Mouse (Mus musculus) lung, embryonic 14.5 days (tissue): ENCODE results near the gene Zfp810. TPM values are rescaled to one million over a fixed set of nuclear protein-coding genes. Genes with fewer than 3 reads are reported as not detected.

ENCODE experiments used
- ATAC-seq: fragments of 200-750 bp; cut with Nextera tagmentation; 2 replicates; pipeline ENCODE4 v1.8.0; 2017; ENCODE audit warnings: mild to moderate bottlenecking, moderate TSS enrichment, moderate library complexity; ENCODE audit not compliant: insufficient read depth
- DNase-seq: peaks from one replicate; pipeline ENCODE4 v3.0.0-alpha.2; 2015
- H3K27ac ChIP-seq: fragments of 300-500 bp; sonication (generic); 2 replicates; pipeline ENCODE4 v1.5.1; 2014; ENCODE audit warnings: low read depth, mild to moderate bottlenecking, moderate library complexity
- H3K27me3 ChIP-seq: fragments of 300-500 bp; sonication (generic); 2 replicates; pipeline ENCODE4 v1.6.1; 2014; ENCODE audit warnings: low read length, control low read depth; ENCODE audit not compliant: insufficient read depth
- H3K36me3 ChIP-seq: fragments of 300-500 bp; sonication (generic); 2 replicates; pipeline ENCODE4 v1.6.1; 2014; ENCODE audit warnings: control low read depth; ENCODE audit not compliant: insufficient read depth
- H3K4me1 ChIP-seq: fragments of 300-500 bp; sonication (generic); 2 replicates; pipeline ENCODE4 v1.6.1; 2014; ENCODE audit warnings: antibody characterized with exemption, control low read depth; ENCODE audit not compliant: insufficient read depth
- H3K4me2 ChIP-seq: fragments of 300-500 bp; sonication (generic); 2 replicates; pipeline ENCODE4 v1.6.1; 2014; ENCODE audit warnings: mild to moderate bottlenecking
- H3K4me3 ChIP-seq: fragments of 300-500 bp; sonication (generic); 2 replicates; pipeline ENCODE4 v1.5.1; 2014; ENCODE audit warnings: low read depth, low read length
- H3K9ac ChIP-seq: fragments of 300-500 bp; sonication (generic); 2 replicates; pipeline ENCODE4 v1.6.1; 2014
- H3K9me3 ChIP-seq: fragments of 300-500 bp; sonication (generic); 2 replicates; pipeline ENCODE4 v1.6.1; 2016; ENCODE audit warnings: low read depth, low read length, control low read depth
- CTCF ChIP-seq: IDR thresholded peaks from 2 replicates; pipeline ENCODE4 v1.5.1; 2016; ENCODE audit warnings: antibody characterized with exemption, low read depth
- WGBS: fragments of 180-500 bp; shearing (Covaris S2); extraction: QIAGEN DNeasy Blood & Tissue Kit; methylation state at CpG from one replicate; pipeline ENCODE4 v1.1.7; 2014; 5-methylcytosine and 5-hydroxymethylcytosine counted together
- polyA plus RNA-seq: library from polyadenylated mRNA; unstranded; fragments of >200 nt; fragmentation: Nextera tagmentation; extraction: Ambion mirVana; gene quantifications from 2 replicates; pipeline ENCODE4 v1.2.1, GENCODE M21; 2014

Zfp810 gene
- polyA plus RNA-seq, 1 experiment from 2014 or later, result 21.0 TPM

DNA sequence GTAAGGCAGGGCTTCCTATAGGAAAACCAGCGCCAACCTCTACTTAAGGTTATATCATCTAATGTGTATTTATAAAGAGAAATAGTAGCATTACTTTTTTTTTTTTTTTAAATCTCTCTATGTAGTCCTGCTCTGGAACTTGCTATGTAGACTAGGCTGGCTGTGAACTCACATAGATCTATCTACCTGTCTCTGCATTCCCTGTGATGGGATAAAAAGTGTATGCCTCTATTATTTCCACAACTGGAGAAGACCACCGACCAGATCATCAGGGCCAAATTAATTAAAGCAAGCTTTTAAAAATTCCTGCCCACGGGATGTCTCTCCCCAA lies 47.4 kb downstream of the Zfp810 start:
- H3K36me3 ChIP-seq, result peaks cover 18% of the 10 kb centered on the region
- H3K9ac ChIP-seq, result no peak overlapping the region; the same call in 1 of the 2 replicates
- H3K27ac ChIP-seq, result no peak overlapping the region
- peaks cover 6% of the 10 kb centered on the region; the same call in 1 of the 2 replicates for H3K9me3 ChIP-seq
- ATAC-seq, result no peak
- peak overlapping the region; percentile 74 for H3K4me2 ChIP-seq
- 35% methylated on average over 3 of the region's 3 CpGs for WGBS
- no peaks in the 10 kb centered on the region for H3K27me3 ChIP-seq
- no peaks in the 10 kb centered on the region for H3K4me1 ChIP-seq
- DNase-seq, result no peak
- peak overlapping the region; percentile 67 for H3K4me3 ChIP-seq
- TF ChIP-seq CTCF, result no peak

- Histone ChIP-seq H3K4me3 (peak within 1 kb of the TSS; percentile 67), H3K4me1 (no peaks in the 10 kb centered on the region), H3K27ac (peak within 1 kb of the TSS; percentile 38), H3K4me2 (peak within 1 kb of the TSS; percentile 74), H3K27me3 (no peaks in the 10 kb centered on the region), H3K9me3 (peaks cover 6% of the 10 kb centered on the region; the same call in 1 of the 2 replicates), H3K9ac (peak within 1 kb of the TSS; percentile 78), H3K36me3 (peaks cover 21% of the 10 kb centered on the region)
- peak; percentile 96 for ATAC-seq
- TF ChIP-seq CTCF, result no peak
- peak; percentile 83 for DNase-seq
- WGBS, result 1% methylated on average over 35 of the region's 35 CpGs
Observed at GRCm38 (mm10) chr9:22259184-22260091, 48.0 kb downstream of the Zfp810 start, which contains the start of gene Zfp599. Gene Zfp599 (minus strand): TSS chr9:22259895.

DNA sequence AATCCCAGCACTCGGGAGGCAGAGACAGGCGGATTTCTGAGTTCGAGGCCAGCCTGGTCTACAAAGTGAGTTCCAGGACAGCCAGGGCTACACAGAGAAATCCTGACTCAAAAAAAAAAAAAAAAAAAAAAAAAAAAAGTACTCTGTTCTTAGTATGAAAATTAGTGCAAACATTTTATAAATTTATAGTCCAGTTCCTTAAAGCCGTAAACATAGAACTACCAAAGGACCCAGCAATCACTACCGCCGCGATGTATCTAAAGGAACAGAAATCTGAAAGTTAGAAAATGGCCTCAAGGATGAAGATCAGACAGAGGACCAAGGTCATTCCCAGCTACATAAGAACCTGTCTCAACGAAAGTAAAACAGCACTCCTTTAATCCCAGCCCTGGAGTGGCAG lies 48.7 kb downstream of the Zfp810 start:
- H3K4me3 ChIP-seq, result peak overlapping the region; percentile 67
- H3K9ac ChIP-seq, result peak overlapping the region; percentile 78
- DNase-seq (no peak), ATAC-seq (no peak)
- peak overlapping the region; percentile 74 for H3K4me2 ChIP-seq
- H3K27ac ChIP-seq, result no peak overlapping the region
- TF ChIP-seq CTCF, result no peak
- peaks cover 25% of the 10 kb centered on the region for H3K36me3 ChIP-seq
- peaks cover 6% of the 10 kb centered on the region; the same call in 1 of the 2 replicates for H3K9me3 ChIP-seq
- H3K4me1 ChIP-seq, result no peaks in the 10 kb centered on the region
- 81% methylated on average over 8 of the region's 8 CpGs for WGBS
- H3K27me3 ChIP-seq, result no peaks in the 10 kb centered on the region

- DNase-seq (no peak), ATAC-seq (no peak)
- no peak overlapping the region for H3K27ac ChIP-seq
- H3K4me1 ChIP-seq, result no peaks in the 10 kb centered on the region
- no peak for TF ChIP-seq CTCF
- peaks cover 6% of the 10 kb centered on the region; the same call in 1 of the 2 replicates for H3K9me3 ChIP-seq
- no peak overlapping the region for H3K9ac ChIP-seq
- no peak overlapping the region for H3K4me3 ChIP-seq
- H3K36me3 ChIP-seq, result peaks cover 44% of the 10 kb centered on the region
- H3K27me3 ChIP-seq, result no peaks in the 10 kb centered on the region
- H3K4me2 ChIP-seq, result no peak overlapping the region
- WGBS, result 92% methylated on average over 4 of the region's 4 CpGs
Observed at GRCm38 (mm10) chr9:22256579-22256978, 50.9 kb downstream of the Zfp810 start.

GRCm38 (mm10) chr9:22244242-22244641 lies 63.2 kb downstream of the Zfp810 start:
- WGBS, result 91% methylated on average over 2 of the region's 2 CpGs
- peaks cover 70% of the 10 kb centered on the region for H3K36me3 ChIP-seq

DNA sequence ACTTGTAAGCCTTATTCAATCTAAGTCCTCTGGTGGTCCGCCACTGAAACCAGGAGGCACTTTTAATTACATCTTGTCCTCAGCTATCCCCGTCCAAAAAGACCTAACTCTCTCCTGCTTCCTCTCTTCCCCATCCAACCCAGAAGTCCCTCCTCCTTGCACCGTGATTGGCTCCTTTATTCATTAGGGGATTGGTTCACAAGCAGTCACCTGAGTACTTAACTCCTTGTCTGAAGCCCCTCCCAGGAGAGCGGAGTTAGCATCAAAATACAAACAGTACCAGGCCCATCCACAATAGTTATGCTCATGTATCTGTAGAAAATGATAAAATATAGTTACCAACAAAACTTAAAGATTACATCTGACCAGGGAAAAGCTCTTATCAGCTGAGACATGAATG lies 67.4 kb downstream of the Zfp810 start:
- no peak overlapping the region for H3K4me3 ChIP-seq
- H3K4me2 ChIP-seq, result no peak overlapping the region
- H3K27me3 ChIP-seq, result no peaks in the 10 kb centered on the region
- TF ChIP-seq CTCF, result no peak
- WGBS, result 94% methylated on average over 4 of the region's 4 CpGs
- ATAC-seq (no peak), DNase-seq (no peak)
- peaks cover 78% of the 10 kb centered on the region for H3K36me3 ChIP-seq
- peaks cover 5% of the 10 kb centered on the region; the same call in 1 of the 2 replicates for H3K9me3 ChIP-seq
- H3K27ac ChIP-seq, result no peak overlapping the region
- no peak overlapping the region for H3K9ac ChIP-seq
- no peaks in the 10 kb centered on the region for H3K4me1 ChIP-seq

More at GRCm38 (mm10) chr9:22244242-22244641, 63.2 kb downstream of the Zfp810 start:
- H3K4me2 ChIP-seq, result no peak overlapping the region
- H3K27me3 ChIP-seq, result no peaks in the 10 kb centered on the region
- no peak overlapping the region for H3K4me3 ChIP-seq
- DNase-seq (no peak), ATAC-seq (no peak)
- no peak overlapping the region for H3K27ac ChIP-seq
- peaks cover 17% of the 10 kb centered on the region; the same call in 1 of the 2 replicates for H3K9me3 ChIP-seq
- no peak overlapping the region for H3K9ac ChIP-seq
- TF ChIP-seq CTCF, result no peak
- H3K4me1 ChIP-seq, result no peaks in the 10 kb centered on the region

DNA sequence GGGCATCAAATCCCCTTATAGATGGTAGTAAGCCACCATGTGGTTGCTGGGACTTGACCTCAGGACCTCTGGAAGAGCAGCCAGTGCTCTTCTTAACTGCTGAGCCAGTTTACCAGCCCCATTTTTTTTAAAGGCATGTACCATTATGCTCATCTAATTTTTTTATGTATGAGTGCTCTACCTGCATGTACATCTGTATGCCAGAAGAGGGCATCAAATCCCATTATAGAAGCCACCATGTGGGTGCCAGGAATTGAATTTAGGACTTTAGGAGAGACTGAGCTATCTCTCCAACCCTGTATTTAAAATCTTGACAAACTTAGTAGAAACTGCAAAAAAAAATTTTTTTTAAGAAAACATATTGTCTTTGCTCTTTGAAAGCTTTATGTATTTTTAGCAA lies 76.9 kb downstream of the Zfp810 start:
- no peak overlapping the region for H3K4me3 ChIP-seq
- no peak overlapping the region for H3K9ac ChIP-seq
- no peaks in the 10 kb centered on the region for H3K27me3 ChIP-seq
- DNase-seq (peak; percentile 41), ATAC-seq (no peak)
- H3K4me2 ChIP-seq, result no peak overlapping the region
- TF ChIP-seq CTCF, result peak; percentile 32; the same call in 1 of the 2 replicates
- H3K9me3 ChIP-seq, result no peaks in the 10 kb centered on the region
- peaks cover 8% of the 10 kb centered on the region; the same call in 1 of the 2 replicates for H3K36me3 ChIP-seq
- no peaks in the 10 kb centered on the region for H3K4me1 ChIP-seq
- no peak overlapping the region for H3K27ac ChIP-seq
